Mouse (Mus musculus): ENCODE data around the gene Kcnh6. TPM values are rescaled to one million over a fixed set of nuclear protein-coding genes. Genes with fewer than 3 reads are reported as not detected.

Kcnh6 gene
- polyA plus RNA-seq, 1 experiment from 2014 or later = 1.3 TPM

DNA sequence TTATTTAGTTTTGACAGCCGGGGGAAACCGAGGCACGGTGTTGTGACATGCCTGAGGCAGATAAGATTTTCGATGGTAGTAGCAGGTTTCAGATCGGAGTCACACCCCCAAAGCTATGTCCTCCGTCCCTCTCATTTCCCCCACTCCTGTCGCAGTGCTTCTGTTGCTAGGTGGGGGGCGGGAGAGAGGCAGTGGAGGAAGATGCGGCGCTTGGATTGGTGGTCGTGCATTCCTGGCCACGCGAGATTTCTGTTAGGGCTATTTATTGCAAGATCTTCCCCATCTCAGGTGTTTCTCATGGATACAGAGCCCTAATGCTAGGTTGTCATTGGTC is 29.5 kb downstream of the Kcnh6 start:
- Histone ChIP-seq H3K27me3 (replicated peaks; ENCODE audit: control insufficient read depth, insufficient read depth, low read length) (no peaks in the 10 kb centered on the region), H3K27ac (ENCODE audit: low read depth) (peak overlapping the region; percentile 79), H3K36me3 (ENCODE audit: control insufficient read depth, insufficient read depth, low read length) (0 out of 2 replicates have a peak, but pooled peaks cover 6% of the 10 kb centered on the region), H3K4me3 (ENCODE audit: low read depth, low read length) (peak overlapping the region; percentile 61), H3K9me3 (ENCODE audit: control insufficient read depth, low read length) (no peaks in the 10 kb centered on the region), H3K4me1 (replicated peaks; ENCODE audit: control insufficient read depth, insufficient read depth, low read length) (peaks cover 13% of the 10 kb centered on the region), H3K4me2 (ENCODE audit: low read length) (peak overlapping the region; percentile 87), H3K9ac (ENCODE audit: low read length) (peak overlapping the region; percentile 77)
- 0% methylated on average over 13 of the region's 13 CpGs for WGBS
- ATAC-seq (replicated peaks; ENCODE audit: low FRiP score, low TSS enrichment, low read depth) (no peak), DNase-seq (ENCODE audit: low spot score) (no peak)

DNA sequence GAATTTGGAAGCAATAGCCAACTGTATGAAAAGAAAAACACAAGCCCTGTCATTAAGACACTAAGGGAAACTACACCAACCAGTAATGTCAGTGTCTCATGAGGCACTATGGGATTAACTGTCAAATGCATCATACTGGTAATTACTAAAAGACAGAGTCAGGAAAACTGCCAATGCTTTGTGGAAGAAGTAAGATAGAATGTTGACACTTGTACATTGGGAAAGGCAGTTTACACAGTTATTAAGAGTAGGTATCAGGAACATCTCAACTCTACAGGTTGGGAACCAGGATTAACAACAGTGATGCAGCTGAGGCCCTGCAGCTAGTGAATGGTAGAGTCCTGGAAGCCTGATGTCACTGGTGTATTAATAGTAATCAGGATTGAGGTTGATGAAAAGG is 36.4 kb downstream of the Kcnh6 start:
- no peak overlapping the region for H3K27ac ChIP-seq (ENCODE audit: low read depth)
- no peaks in the 10 kb centered on the region for H3K9me3 ChIP-seq (ENCODE audit: control insufficient read depth, low read length)
- H3K9ac ChIP-seq (ENCODE audit: low read length) = no peak overlapping the region
- H3K36me3 ChIP-seq (ENCODE audit: control insufficient read depth, insufficient read depth, low read length) = peaks cover 33% of the 10 kb centered on the region
- peaks cover under 1% of the 10 kb centered on the region; the same call in 1 of the 2 replicates for H3K4me1 ChIP-seq (replicated peaks; ENCODE audit: control insufficient read depth, insufficient read depth, low read length)
- DNase-seq (ENCODE audit: low spot score) (no peak), ATAC-seq (replicated peaks; ENCODE audit: low FRiP score, low TSS enrichment, low read depth) (no peak)
- H3K4me2 ChIP-seq (ENCODE audit: low read length) = no peak overlapping the region
- H3K4me3 ChIP-seq (ENCODE audit: low read depth, low read length) = no peak overlapping the region
- H3K27me3 ChIP-seq (replicated peaks; ENCODE audit: control insufficient read depth, insufficient read depth, low read length) = no peaks in the 10 kb centered on the region

DNA sequence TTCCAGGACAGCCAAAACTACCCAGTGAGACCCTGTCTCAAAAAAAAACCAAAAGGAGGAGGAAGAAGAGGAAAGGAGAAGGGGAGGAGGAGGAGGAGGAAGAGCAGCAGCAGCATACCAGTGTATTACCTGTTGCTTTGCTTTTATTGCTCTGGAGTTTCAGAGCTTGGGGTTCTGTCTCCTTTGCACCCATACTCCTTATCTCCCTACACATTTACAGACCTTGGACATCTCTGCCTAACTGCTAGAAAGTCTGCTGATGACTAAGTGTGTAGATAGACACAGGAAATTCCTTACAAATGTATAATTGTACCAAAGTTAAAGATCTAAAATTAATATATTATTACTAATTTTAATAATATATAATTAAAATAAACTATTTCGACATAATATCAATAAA is 37.3 kb downstream of the Kcnh6 start:
- H3K27me3 ChIP-seq (replicated peaks; ENCODE audit: control insufficient read depth, insufficient read depth, low read length) = no peaks in the 10 kb centered on the region
- peaks cover 37% of the 10 kb centered on the region for H3K36me3 ChIP-seq (ENCODE audit: control insufficient read depth, insufficient read depth, low read length)
- no peak for ATAC-seq (replicated peaks; ENCODE audit: low FRiP score, low TSS enrichment, low read depth)
- H3K4me3 ChIP-seq (ENCODE audit: low read depth, low read length) = no peak overlapping the region
- no peak overlapping the region for H3K9ac ChIP-seq (ENCODE audit: low read length)
- 92% methylated on average over 1 of the region's 1 CpGs for WGBS
- no peak overlapping the region for H3K4me2 ChIP-seq (ENCODE audit: low read length)
- no peak overlapping the region for H3K27ac ChIP-seq (ENCODE audit: low read depth)
- H3K4me1 ChIP-seq (replicated peaks; ENCODE audit: control insufficient read depth, insufficient read depth, low read length) = no peaks in the 10 kb centered on the region
- H3K9me3 ChIP-seq (ENCODE audit: control insufficient read depth, low read length) = no peaks in the 10 kb centered on the region
- DNase-seq (ENCODE audit: low spot score) = no peak

DNA sequence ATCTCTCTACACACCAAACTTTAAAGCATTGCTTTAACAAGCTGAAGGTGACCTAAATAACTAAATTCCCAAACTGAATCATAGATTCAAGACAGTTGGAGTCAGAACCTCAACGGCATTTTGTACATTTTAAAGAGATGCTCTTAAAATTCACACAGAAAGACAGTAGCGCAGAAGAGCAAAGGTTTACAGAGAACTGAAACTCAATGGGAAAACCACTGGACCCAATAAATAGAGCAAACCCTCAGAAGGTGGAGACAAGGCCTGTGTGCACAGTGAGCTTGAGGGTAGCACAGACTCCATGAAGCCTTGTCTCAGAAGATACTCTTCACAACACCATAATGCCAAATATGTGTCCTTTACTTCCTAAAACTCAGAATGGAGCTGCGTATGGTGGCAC is 37.9 kb downstream of the Kcnh6 start:
- no peaks in the 10 kb centered on the region for H3K9me3 ChIP-seq (ENCODE audit: control insufficient read depth, low read length)
- peaks cover 41% of the 10 kb centered on the region for H3K36me3 ChIP-seq (ENCODE audit: control insufficient read depth, insufficient read depth, low read length)
- H3K27ac ChIP-seq (ENCODE audit: low read depth) = no peak overlapping the region
- ATAC-seq (replicated peaks; ENCODE audit: low FRiP score, low TSS enrichment, low read depth) = no peak
- no peak overlapping the region for H3K9ac ChIP-seq (ENCODE audit: low read length)
- no peak overlapping the region for H3K4me3 ChIP-seq (ENCODE audit: low read depth, low read length)
- H3K4me2 ChIP-seq (ENCODE audit: low read length) = no peak overlapping the region
- WGBS = 98% methylated on average over 3 of the region's 3 CpGs
- no peaks in the 10 kb centered on the region for H3K4me1 ChIP-seq (replicated peaks; ENCODE audit: control insufficient read depth, insufficient read depth, low read length)
- no peak for DNase-seq (ENCODE audit: low spot score)
- H3K27me3 ChIP-seq (replicated peaks; ENCODE audit: control insufficient read depth, insufficient read depth, low read length) = no peaks in the 10 kb centered on the region

DNA sequence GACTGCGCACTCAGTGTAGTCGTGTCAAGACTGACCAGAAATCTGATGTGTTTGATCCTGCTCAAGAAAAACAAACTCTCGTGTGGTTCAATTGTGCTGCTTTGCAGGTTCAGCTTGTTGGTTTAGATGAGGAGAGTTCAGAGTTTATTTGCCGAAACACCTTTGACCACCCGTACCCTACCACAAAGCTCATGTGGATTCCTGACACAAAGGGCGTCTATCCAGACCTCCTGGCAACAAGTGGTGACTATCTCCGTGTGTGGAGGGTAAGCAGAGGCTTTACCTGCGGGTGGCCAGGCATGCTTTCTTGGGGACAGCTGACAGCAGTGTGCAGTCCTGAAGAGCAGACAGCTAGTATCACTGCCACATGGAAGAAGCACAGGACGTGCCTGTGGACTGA is 38.7 kb downstream of the Kcnh6 start:
- Histone ChIP-seq H3K4me3 (ENCODE audit: low read depth, low read length) (no peak overlapping the region), H3K27me3 (replicated peaks; ENCODE audit: control insufficient read depth, insufficient read depth, low read length) (no peaks in the 10 kb centered on the region), H3K9me3 (ENCODE audit: control insufficient read depth, low read length) (no peaks in the 10 kb centered on the region), H3K9ac (ENCODE audit: low read length) (no peak overlapping the region), H3K4me2 (ENCODE audit: low read length) (no peak overlapping the region), H3K4me1 (replicated peaks; ENCODE audit: control insufficient read depth, insufficient read depth, low read length) (no peaks in the 10 kb centered on the region), H3K36me3 (ENCODE audit: control insufficient read depth, insufficient read depth, low read length) (peaks cover 49% of the 10 kb centered on the region), H3K27ac (ENCODE audit: low read depth) (no peak overlapping the region)
- DNase-seq (ENCODE audit: low spot score) (no peak), ATAC-seq (replicated peaks; ENCODE audit: low FRiP score, low TSS enrichment, low read depth) (no peak)
- 85% methylated on average over 9 of the region's 9 CpGs for WGBS

DNA sequence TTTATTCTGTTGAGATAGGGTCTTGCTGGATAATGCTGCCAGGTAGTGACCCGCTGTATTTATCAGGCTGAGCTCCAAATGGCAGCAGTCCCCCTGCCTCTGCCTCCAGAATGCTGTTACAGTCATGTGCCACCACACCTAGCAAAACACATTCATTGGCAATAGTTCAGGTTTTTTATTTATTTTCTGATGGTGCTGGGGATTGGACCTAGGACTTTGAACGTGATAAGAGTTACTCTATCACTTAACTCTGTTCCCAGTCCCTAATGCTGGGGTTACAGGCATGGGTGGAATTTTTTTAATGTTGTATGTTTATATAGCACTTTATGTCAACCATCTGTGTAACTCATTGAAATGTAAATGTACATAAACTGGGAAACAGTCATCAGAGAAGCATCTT is 46.0 kb downstream of the Kcnh6 start:
- Histone ChIP-seq H3K9ac (ENCODE audit: low read length) (no peak overlapping the region), H3K27me3 (replicated peaks; ENCODE audit: control insufficient read depth, insufficient read depth, low read length) (no peaks in the 10 kb centered on the region), H3K4me1 (replicated peaks; ENCODE audit: control insufficient read depth, insufficient read depth, low read length) (no peaks in the 10 kb centered on the region), H3K36me3 (ENCODE audit: control insufficient read depth, insufficient read depth, low read length) (peaks cover 96% of the 10 kb centered on the region), H3K9me3 (ENCODE audit: control insufficient read depth, low read length) (no peaks in the 10 kb centered on the region), H3K27ac (ENCODE audit: low read depth) (no peak overlapping the region), H3K4me3 (ENCODE audit: low read depth, low read length) (no peak overlapping the region), H3K4me2 (ENCODE audit: low read length) (no peak overlapping the region)
- ATAC-seq (replicated peaks; ENCODE audit: low FRiP score, low TSS enrichment, low read depth) (no peak), DNase-seq (ENCODE audit: low spot score) (no peak)
- WGBS = 91% methylated on average over 2 of the region's 2 CpGs

DNA sequence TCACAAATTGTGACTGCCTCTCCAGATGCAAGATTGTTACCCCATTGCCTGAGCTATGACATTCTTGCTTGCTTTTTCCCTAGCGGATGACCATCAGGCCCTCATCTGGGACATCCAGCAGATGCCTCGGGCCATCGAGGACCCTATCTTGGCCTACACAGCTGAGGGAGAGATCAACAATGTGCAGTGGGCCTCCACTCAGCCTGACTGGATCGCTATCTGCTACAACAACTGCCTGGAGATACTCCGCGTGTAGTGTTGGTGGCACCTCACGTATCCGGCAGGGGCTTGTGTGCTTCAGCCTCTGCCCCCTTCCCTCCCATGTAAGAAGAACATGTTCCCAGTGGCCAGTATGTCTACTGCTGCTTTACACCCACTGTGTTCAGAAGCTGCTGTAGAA is 46.7 kb downstream of the Kcnh6 start:
- Histone ChIP-seq H3K9ac (ENCODE audit: low read length) (no peak overlapping the region), H3K36me3 (ENCODE audit: control insufficient read depth, insufficient read depth, low read length) (peaks cover 96% of the 10 kb centered on the region), H3K4me3 (ENCODE audit: low read depth, low read length) (no peak overlapping the region), H3K4me2 (ENCODE audit: low read length) (no peak overlapping the region), H3K27ac (ENCODE audit: low read depth) (no peak overlapping the region), H3K9me3 (ENCODE audit: control insufficient read depth, low read length) (no peaks in the 10 kb centered on the region), H3K4me1 (replicated peaks; ENCODE audit: control insufficient read depth, insufficient read depth, low read length) (no peaks in the 10 kb centered on the region), H3K27me3 (replicated peaks; ENCODE audit: control insufficient read depth, insufficient read depth, low read length) (no peaks in the 10 kb centered on the region)
- 94% methylated on average over 8 of the region's 8 CpGs for WGBS
- no peak for DNase-seq (ENCODE audit: low spot score)
- no peak for ATAC-seq (replicated peaks; ENCODE audit: low FRiP score, low TSS enrichment, low read depth)

DNA sequence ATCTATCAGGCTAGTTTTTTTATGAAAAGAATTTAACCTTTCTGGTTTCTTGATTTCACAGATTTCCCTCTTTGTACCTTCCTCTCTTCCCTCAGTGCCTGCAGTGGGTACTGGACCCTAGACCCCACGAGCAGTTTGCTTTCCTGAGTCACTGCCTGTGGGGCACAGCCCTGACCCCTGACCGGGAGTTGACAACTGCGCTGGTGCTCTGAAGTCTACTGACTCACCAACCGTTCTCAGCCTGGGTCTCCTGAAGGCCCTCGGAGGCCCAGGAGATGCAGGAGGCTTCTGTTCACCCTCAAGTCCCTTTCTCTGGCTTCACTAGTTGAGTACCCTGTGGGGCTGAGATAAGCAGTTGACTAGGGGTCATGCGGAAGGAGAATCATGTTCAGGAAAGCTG is 47.4 kb downstream of the Kcnh6 start:
- Histone ChIP-seq H3K4me1 (replicated peaks; ENCODE audit: control insufficient read depth, insufficient read depth, low read length) (no peaks in the 10 kb centered on the region), H3K4me3 (ENCODE audit: low read depth, low read length) (no peak overlapping the region), H3K9ac (ENCODE audit: low read length) (no peak overlapping the region), H3K9me3 (ENCODE audit: control insufficient read depth, low read length) (no peaks in the 10 kb centered on the region), H3K36me3 (ENCODE audit: control insufficient read depth, insufficient read depth, low read length) (peaks cover 96% of the 10 kb centered on the region), H3K4me2 (ENCODE audit: low read length) (no peak overlapping the region), H3K27ac (ENCODE audit: low read depth) (no peak overlapping the region), H3K27me3 (replicated peaks; ENCODE audit: control insufficient read depth, insufficient read depth, low read length) (no peaks in the 10 kb centered on the region)
- 89% methylated on average over 6 of the region's 6 CpGs for WGBS
- no peak for ATAC-seq (replicated peaks; ENCODE audit: low FRiP score, low TSS enrichment, low read depth)
- DNase-seq (ENCODE audit: low spot score) = no peak

DNA sequence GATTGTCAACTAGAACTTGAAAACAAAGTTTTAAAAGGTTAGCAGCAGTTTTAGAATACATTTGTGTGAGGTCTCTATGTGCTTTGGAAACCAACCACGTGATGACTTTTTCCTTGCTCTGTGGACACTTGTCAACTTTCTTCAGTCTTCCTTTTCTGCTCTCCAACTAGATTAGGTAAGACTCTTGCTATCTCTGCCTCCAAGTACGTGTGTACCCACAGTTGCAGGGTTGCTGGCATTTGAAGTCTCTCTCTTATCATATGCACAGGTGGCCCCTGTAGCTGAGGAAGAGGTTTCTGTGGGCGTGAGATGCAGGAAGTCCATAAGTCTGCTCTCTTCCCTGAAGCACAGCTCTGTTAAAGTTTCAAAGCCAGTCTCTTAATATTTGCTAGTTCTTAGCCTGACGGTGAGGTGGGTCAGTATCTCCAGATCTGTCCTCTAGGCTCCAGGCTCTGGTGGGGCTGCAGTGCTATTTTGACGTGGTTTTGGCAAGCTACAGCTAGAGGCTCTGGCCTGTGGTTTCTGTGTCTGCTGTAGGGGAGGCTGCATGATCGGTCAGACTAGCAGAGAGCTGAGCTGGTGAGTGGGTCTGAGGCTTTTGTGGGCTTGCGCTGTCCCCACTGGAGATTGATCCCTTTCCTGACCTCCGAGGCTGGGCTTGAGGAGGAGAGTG is 49.0 kb downstream of the Kcnh6 start:
- H3K4me3 ChIP-seq (ENCODE audit: low read depth, low read length) = no peak overlapping the region
- H3K4me2 ChIP-seq (ENCODE audit: low read length) = no peak overlapping the region
- DNase-seq (ENCODE audit: low spot score) (no peak), ATAC-seq (replicated peaks; ENCODE audit: low FRiP score, low TSS enrichment, low read depth) (no peak)
- H3K9me3 ChIP-seq (ENCODE audit: control insufficient read depth, low read length) = no peaks in the 10 kb centered on the region
- no peaks in the 10 kb centered on the region for H3K4me1 ChIP-seq (replicated peaks; ENCODE audit: control insufficient read depth, insufficient read depth, low read length)
- H3K36me3 ChIP-seq (ENCODE audit: control insufficient read depth, insufficient read depth, low read length) = peaks cover 80% of the 10 kb centered on the region
- H3K27me3 ChIP-seq (replicated peaks; ENCODE audit: control insufficient read depth, insufficient read depth, low read length) = no peaks in the 10 kb centered on the region
- 95% methylated on average over 8 of the region's 8 CpGs for WGBS
- H3K9ac ChIP-seq (ENCODE audit: low read length) = no peak overlapping the region
- H3K27ac ChIP-seq (ENCODE audit: low read depth) = no peak overlapping the region

All from intestine, embryonic 14.5 days (tissue).